Mouse (Mus musculus) heart, embryonic 12.5 days (tissue): ENCODE results near the gene Creld2. TPM values are rescaled to one million over a fixed set of nuclear protein-coding genes. Genes with fewer than 3 reads are reported as not detected.
"Not testable (repeated sequence)": the region's sequence is repeated elsewhere in the genome, so short reads cannot be mapped to it uniquely, and the experiment has no call there.

ENCODE experiments used
- ATAC-seq: fragments of 200-750 bp; cut with Nextera tagmentation; 2 replicates; pipeline ENCODE4 v1.8.0; 2017; ENCODE audit warnings: moderate TSS enrichment, moderate library complexity; ENCODE audit not compliant: insufficient number of reproducible peaks, low FRiP score
- H3K27ac ChIP-seq: fragments of 300-500 bp; sonication (generic); 2 replicates; pipeline ENCODE4 v1.5.1; 2016; ENCODE audit warnings: mild to moderate bottlenecking, moderate library complexity; ENCODE audit not compliant: poor library complexity, severe bottlenecking
- H3K27me3 ChIP-seq: fragments of 300-500 bp; sonication (generic); replicated peaks from 2 replicates; pipeline ENCODE4 v1.6.1; 2016; ENCODE audit warnings: mild to moderate bottlenecking, moderate library complexity
- H3K36me3 ChIP-seq: fragments of 300-500 bp; sonication (generic); 2 replicates; pipeline ENCODE4 v1.6.1; 2016; ENCODE audit warnings: mild to moderate bottlenecking, moderate library complexity
- H3K4me1 ChIP-seq: fragments of 300-500 bp; sonication (generic); replicated peaks from 2 replicates; pipeline ENCODE4 v1.6.1; 2016; ENCODE audit warnings: mild to moderate bottlenecking
- H3K4me2 ChIP-seq: fragments of 300-500 bp; sonication (generic); 2 replicates; pipeline ENCODE4 v1.6.1; 2016; ENCODE audit warnings: mild to moderate bottlenecking, moderate library complexity
- H3K4me3 ChIP-seq: fragments of 300-500 bp; sonication (generic); 2 replicates; pipeline ENCODE4 v1.5.1; 2016; ENCODE audit warnings: mild to moderate bottlenecking
- H3K9ac ChIP-seq: fragments of 300-500 bp; sonication (generic); 2 replicates; pipeline ENCODE4 v1.6.1; 2016; ENCODE audit warnings: mild to moderate bottlenecking, moderate library complexity
- H3K9me3 ChIP-seq: fragments of 300-500 bp; sonication (generic); replicated peaks from 2 replicates; pipeline ENCODE4 v1.6.1; 2016; ENCODE audit warnings: mild to moderate bottlenecking, moderate library complexity
- WGBS: fragments of 180-500 bp; shearing (Covaris S2); methylation state at CpG from one replicate; pipeline ENCODE4 v1.1.7; 2016; 5-methylcytosine and 5-hydroxymethylcytosine counted together
- polyA plus RNA-seq: library from polyadenylated mRNA; unstranded; fragments of >200 nt; fragmentation: Nextera tagmentation; extraction: Ambion mirVana; gene quantifications from 2 replicates; pipeline ENCODE4 v1.2.1, GENCODE M21; 2016

Creld2 gene
- 61.9 and 66.4 TPM in 2 replicates for polyA plus RNA-seq

DNA sequence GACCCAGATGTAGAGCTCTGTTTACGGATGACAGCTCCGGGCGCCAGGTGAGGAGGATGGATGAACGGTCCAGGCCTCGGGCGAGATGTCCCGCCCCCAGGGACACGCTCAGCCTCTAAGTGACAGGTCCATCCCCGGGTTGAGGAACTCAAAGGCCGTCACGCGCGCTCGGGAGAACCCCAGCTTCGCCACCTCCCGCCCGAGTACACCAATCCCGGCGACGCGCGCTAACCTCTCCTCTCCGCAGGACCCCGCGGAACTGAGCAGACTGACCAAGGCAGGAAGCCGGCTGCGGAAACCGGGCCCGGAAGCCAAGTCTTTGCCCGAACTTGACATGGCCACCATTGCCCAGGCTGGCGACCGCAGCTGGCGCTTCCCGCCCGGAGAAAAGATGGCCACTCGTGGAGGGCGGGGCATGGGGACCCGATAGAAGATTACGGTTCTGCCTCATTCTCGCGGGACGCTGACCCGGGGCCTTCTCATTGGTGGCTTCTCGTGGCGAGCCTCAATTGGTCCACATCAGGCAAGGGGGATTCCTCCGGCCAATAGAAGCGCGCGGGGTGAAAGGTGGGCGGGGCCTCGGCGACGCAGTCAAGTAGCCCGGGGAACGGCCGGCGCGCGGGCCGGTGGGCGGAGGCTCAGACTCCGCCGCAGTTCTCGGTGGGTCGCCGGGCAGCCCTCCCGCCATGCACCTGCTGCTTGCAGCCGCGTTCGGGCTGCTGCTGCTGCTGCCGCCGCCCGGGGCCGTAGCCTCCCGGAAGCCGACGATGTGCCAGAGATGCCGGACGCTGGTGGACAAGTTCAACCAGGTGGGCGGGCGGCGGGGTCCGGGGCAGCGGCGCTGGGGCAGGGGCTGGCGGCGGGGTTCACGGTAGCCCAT, at the start of gene Creld2, which contains the start of gene Alg12:
Gene Creld2, plus strand, starts transcription at position 621 of the 880 bp plus-strand sequence.
Gene Alg12, minus strand, starts transcription at position 293 of the 880 bp plus-strand sequence.
- under 1% methylated on average over 88 of the region's 88 CpGs for WGBS
- no peaks in the 10 kb centered on the region for H3K27me3 ChIP-seq
- H3K9ac ChIP-seq: peak within 1 kb of the TSS; percentile 92
- peak within 1 kb of the TSS; percentile 46 for H3K27ac ChIP-seq
- peak within 1 kb of the TSS; percentile 97 for H3K4me3 ChIP-seq
- H3K4me2 ChIP-seq: peak within 1 kb of the TSS; percentile 95
- no peaks in the 10 kb centered on the region for H3K9me3 ChIP-seq
- peaks cover 21% of the 10 kb centered on the region for H3K4me1 ChIP-seq
- ATAC-seq: peak; percentile 99
- H3K36me3 ChIP-seq: peaks cover 54% of the 10 kb centered on the region

DNA sequence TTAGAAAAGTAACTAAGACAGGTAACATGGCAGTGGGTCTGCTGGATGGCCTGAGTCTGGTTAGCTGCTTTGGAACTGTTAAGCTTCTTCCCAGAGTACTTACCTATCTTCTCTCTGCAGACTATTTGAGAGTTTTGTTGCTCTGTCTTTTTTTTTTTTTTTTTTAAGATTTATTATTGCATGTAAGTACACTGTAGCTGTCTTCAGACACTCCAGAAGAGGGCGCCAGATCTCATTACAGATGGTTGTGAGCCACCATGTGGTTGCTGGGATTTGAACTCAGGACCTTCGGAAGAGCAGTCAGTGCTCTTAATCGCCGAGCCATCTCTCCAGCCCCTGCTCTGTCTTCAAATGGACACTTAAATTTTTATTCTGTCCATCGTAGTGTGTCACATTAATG, 44.8 kb upstream of the Creld2 start:
- not testable (repeated sequence) for H3K4me2 ChIP-seq, H3K4me3 ChIP-seq, H3K9me3 ChIP-seq, H3K27ac ChIP-seq, H3K4me1 ChIP-seq, H3K9ac ChIP-seq, ATAC-seq, H3K27me3 ChIP-seq
- peaks cover 53% of the 10 kb centered on the region for H3K36me3 ChIP-seq
- WGBS: 89% methylated on average over 5 of the region's 5 CpGs

DNA sequence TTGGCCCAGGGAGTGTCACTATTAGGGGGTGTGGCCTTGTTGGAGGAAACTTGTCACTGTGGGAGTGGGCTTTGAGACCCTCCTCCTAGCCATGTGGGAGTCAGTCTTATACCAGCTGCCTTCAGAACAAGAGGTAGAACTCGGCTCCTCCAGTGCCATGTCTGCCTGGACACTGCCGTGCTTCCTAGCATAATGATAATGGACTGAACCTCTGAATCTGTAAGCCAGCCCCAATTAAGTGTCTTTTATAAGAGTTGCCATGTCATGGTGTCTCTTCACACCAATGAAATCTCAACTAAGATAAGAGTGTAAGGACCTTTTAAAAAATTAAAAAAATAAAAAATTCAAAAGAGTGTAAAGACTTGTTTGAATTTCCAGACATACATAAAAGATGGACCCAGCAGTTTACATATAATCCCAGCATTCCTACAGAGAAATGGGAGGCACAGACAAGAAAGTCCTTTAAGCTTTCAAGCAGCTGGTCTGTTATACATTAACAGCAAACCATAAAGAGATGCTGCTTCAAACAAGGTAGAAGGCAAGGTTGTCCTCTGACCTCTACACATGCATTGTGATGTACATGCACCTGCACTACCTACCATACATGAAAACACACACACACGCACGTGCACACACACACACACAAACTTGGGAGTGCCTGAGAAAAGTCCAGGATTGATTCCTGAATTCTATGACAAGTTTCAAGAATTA, 27.2 kb upstream of the Creld2 start:
- whole genome bisulfite sequencing: 78% methylated on average over 4 of the region's 4 CpGs
- no peaks in the 10 kb centered on the region for H3K9me3 ChIP-seq
- H3K27me3 ChIP-seq: no peaks in the 10 kb centered on the region

DNA sequence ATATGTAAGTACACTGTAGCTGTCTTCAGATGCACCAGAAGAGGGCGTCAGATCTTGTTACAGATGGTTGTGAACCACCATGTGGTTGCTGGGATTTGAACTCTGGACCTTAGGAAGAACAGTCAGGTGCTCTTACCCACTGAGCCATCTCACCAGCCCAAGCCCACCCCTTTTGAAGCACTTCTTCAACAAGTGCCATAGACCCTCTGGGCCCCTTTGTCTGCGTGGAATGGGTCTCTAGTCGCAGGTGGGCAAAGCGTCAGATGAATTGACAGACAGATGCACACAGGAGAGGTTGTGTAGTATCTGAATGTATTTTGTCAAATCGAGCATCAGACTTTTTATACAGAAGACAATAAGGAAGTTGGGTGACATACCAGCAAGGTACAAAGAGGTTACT, 24.7 kb upstream of the Creld2 start:
- 85% methylated on average over 5 of the region's 5 CpGs for WGBS
- H3K4me2 ChIP-seq, H3K9ac ChIP-seq, H3K9me3 ChIP-seq, H3K4me1 ChIP-seq, ATAC-seq, H3K4me3 ChIP-seq, H3K27me3 ChIP-seq, H3K27ac ChIP-seq, H3K36me3 ChIP-seq: not testable (repeated sequence)

More for the DNA sequence above, 27.2 kb upstream of the Creld2 start:
- no peak overlapping the region for H3K4me3 ChIP-seq
- ATAC-seq: no peak
- H3K36me3 ChIP-seq: peaks cover under 1% of the 10 kb centered on the region; the same call in 1 of the 2 replicates
- H3K4me1 ChIP-seq: no peaks in the 10 kb centered on the region
- H3K27ac ChIP-seq: no peak overlapping the region
- no peak overlapping the region for H3K4me2 ChIP-seq
- H3K9ac ChIP-seq: no peak overlapping the region

DNA sequence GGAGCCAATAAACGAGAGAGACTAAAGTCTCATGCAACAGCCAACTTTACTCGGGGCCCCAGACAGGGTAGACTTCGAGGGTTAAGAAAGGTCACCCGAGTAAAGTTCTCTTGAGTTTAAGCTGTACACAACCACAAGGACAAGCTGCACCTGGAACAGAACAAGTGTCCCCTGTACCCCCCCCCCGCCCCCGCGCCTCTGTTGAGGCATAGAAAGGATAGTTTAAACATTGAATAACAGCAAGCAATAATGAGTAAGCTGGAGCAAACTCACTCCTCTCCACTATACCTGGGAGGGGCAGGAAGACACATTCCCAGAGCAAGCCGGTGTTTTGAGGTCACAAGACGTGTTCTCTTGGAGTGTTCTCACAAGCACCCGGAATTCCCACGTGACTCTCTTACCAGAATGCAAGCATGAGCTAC, 19.5 kb upstream of the Creld2 start:
- WGBS: 82% methylated on average over 11 of the region's 11 CpGs
- ATAC-seq: no peak
- Histone ChIP-seq H3K9ac (no peak overlapping the region), H3K27ac (no peak overlapping the region), H3K4me3 (no peak overlapping the region), H3K4me1 (no peaks in the 10 kb centered on the region), H3K36me3 (peaks cover 16% of the 10 kb centered on the region), H3K27me3 (no peaks in the 10 kb centered on the region), H3K4me2 (no peak overlapping the region), H3K9me3 (no peaks in the 10 kb centered on the region)

DNA sequence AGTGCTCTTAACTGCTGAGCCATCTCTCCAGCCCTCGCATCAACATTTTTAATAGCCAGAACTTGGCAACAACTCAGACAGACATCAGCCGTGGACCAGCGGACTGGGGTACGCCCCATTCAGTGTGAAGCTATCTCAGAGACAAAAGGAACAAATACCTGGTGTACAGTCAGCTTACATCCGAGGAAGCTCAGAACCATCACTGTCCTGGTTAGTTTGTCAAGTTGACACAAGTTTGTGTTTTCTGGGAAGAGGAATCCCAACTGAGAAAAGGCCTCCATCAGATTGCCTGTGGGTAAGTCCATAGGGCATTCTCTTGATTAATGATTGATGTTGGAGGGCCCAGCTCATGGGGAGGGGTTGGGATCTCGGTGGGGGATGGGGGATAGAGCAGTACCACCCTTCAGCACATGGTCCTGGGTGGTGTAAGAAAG, 18.5 kb upstream of the Creld2 start:
- Histone ChIP-seq H3K4me3 (no peak overlapping the region), H3K27ac (no peak overlapping the region), H3K9me3 (no peaks in the 10 kb centered on the region), H3K27me3 (no peaks in the 10 kb centered on the region), H3K36me3 (peaks cover 26% of the 10 kb centered on the region), H3K4me2 (no peak overlapping the region), H3K9ac (no peak overlapping the region), H3K4me1 (no peaks in the 10 kb centered on the region)
- ATAC-seq: no peak
- 86% methylated on average over 6 of the region's 6 CpGs for WGBS

DNA sequence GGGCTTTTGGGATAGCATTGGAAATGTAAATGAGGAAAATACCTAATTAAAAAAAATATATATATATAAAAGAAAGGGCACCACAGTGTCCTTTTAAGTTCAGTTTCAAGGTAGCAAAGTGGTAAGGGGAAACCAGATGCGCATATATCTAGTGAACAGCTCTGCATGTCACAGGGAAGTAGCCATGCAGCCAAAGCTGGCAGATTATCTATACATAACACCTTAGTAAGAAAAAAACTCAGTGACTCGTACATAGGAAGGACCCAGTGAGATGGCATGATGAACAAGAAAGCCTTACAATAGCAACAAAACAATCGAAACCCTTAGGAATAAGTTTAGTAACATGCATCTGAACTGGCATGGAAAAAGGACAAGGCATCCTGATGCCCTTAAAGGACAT, 17.5 kb upstream of the Creld2 start:
- 86% methylated on average over 3 of the region's 3 CpGs for WGBS
- Histone ChIP-seq H3K36me3 (peaks cover 35% of the 10 kb centered on the region), H3K4me1 (no peaks in the 10 kb centered on the region), H3K4me2 (no peak overlapping the region), H3K9ac (no peak overlapping the region), H3K4me3 (no peak overlapping the region), H3K27me3 (no peaks in the 10 kb centered on the region), H3K27ac (no peak overlapping the region), H3K9me3 (no peaks in the 10 kb centered on the region)
- no peak for ATAC-seq

DNA sequence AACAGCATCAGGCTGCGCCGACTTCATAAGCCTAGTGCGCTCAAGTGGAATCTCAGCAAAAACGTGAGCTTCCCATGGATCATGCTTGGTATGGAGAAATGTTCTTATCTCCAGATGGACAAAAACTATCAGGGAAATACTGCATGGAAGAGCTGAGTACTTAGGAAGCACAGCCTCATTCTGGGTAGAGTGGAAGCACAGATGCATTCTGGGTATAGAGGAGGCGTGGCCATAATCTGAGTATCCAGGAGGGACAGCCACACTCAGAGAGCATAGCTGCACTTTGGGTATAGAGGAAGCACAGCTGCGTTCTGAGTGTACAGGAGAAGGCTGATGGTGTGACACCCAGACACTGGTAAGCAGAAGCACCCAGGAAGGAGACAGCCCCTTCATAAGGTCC, 17.1 kb upstream of the Creld2 start:
- Histone ChIP-seq H3K9ac (no peak overlapping the region), H3K27ac (no peak overlapping the region), H3K4me3 (no peak overlapping the region), H3K4me2 (no peak overlapping the region), H3K9me3 (no peaks in the 10 kb centered on the region), H3K27me3 (no peaks in the 10 kb centered on the region), H3K36me3 (peaks cover 40% of the 10 kb centered on the region), H3K4me1 (no peaks in the 10 kb centered on the region)
- 84% methylated on average over 6 of the region's 6 CpGs for WGBS
- no peak for ATAC-seq

DNA sequence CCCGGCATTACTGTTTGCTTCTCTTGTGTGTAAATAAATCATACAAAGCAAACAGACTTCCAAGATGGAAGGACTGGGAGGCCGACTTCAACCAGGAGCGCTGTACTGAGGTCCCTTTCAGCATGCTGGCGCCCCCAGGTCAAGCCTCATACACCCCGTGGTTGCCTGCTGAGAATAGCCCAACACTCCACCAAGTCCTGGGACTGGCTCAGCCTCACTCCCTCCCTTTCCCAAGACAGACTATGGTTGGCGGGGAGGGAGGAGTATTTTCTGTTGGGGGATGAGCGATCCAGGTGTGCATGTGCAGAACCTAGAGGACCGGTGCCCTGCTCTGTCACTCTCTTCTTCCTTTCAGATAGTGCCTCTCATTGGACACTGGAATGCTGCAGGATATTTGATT, 11.3 kb upstream of the Creld2 start:
- peaks cover 74% of the 10 kb centered on the region for H3K36me3 ChIP-seq

DNA sequence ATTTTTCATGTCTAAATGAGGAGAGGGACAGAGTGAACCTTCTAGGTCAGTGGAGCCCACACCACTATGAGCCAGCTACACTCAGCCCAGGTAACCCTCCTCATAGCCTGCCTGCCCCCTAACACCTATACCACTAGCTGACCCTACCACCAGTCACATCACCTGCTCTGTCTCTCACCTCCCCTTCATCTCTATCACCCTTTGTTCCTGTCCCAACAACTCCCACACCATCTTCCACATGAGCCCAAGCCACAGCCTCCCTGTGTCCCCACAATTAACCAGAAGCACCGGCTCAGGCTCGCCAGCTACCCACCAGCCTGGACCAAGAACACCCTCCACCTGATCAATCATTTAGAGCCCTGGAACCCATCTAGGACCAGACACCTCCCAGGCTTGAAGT, 9.1 kb upstream of the Creld2 start:
- ATAC-seq: no peak
- Histone ChIP-seq H3K4me2 (no peak overlapping the region), H3K4me3 (no peak overlapping the region), H3K27ac (no peak overlapping the region), H3K9me3 (no peaks in the 10 kb centered on the region), H3K27me3 (no peaks in the 10 kb centered on the region), H3K36me3 (peaks cover 77% of the 10 kb centered on the region), H3K9ac (no peak overlapping the region), H3K4me1 (no peaks in the 10 kb centered on the region)
- 89% methylated on average over 2 of the region's 2 CpGs for WGBS

More for the DNA sequence above, 11.3 kb upstream of the Creld2 start:
- H3K4me2 ChIP-seq: no peak overlapping the region
- no peak for ATAC-seq
- H3K4me1 ChIP-seq: no peaks in the 10 kb centered on the region
- H3K9ac ChIP-seq: no peak overlapping the region
- no peaks in the 10 kb centered on the region for H3K9me3 ChIP-seq
- no peaks in the 10 kb centered on the region for H3K27me3 ChIP-seq
- no peak overlapping the region for H3K27ac ChIP-seq
- H3K4me3 ChIP-seq: no peak overlapping the region
- WGBS: 90% methylated on average over 8 of the region's 8 CpGs

DNA sequence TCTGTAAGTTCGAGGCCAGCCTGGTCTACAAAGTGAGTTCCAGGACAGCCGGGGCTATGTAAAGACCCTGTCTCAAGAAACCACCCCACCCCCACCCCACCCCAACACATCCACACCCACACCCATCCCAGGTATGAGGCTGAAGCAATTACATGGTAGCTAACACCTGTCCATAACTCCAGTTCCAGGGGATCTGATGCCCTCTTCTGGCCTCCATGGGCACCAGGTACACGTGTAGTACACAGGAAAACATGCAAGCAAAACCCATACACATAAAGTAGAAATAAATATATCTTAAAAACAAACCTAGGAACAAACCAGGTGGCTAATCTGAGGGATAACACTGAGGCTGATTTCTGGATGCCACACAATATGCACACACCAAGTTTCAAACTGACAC, 6.2 kb upstream of the Creld2 start:
- Histone ChIP-seq H3K27me3 (no peaks in the 10 kb centered on the region), H3K36me3 (peaks cover 68% of the 10 kb centered on the region), H3K9ac (no peak overlapping the region), H3K4me2 (no peak overlapping the region), H3K27ac (no peak overlapping the region), H3K4me1 (peaks cover under 1% of the 10 kb centered on the region; the same call in 1 of the 2 replicates), H3K4me3 (no peak overlapping the region), H3K9me3 (no peaks in the 10 kb centered on the region)
- 87% methylated on average over 3 of the region's 3 CpGs for WGBS
- ATAC-seq: no peak
